Mouse (Mus musculus) macrophage (primary cell): ENCODE data around the gene Rab6b. TPM values are rescaled to one million over a fixed set of nuclear protein-coding genes. Genes with fewer than 3 reads are reported as not detected.
"Not testable (repeated sequence)": the region's sequence is repeated elsewhere in the genome, so short reads cannot be mapped to it uniquely, and the experiment has no call there.

Experiments
- H3K27ac ChIP-seq: fragments of 350-480 bp; formaldehyde crosslinking; 2 replicates; pipeline ENCODE4 v1.9.0; 2021
- H3K36me3 ChIP-seq: fragments of 350-480 bp; formaldehyde crosslinking; 2 replicates; pipeline ENCODE4 v1.9.0; 2021; ENCODE audit errors: inconsistent target
- H3K4me3 ChIP-seq: fragments of 350-480 bp; formaldehyde crosslinking; 2 replicates; pipeline ENCODE4 v1.9.0; 2021; ENCODE audit errors: inconsistent target
- H3K79me2 ChIP-seq: fragments of 350-480 bp; formaldehyde crosslinking; 2 replicates; pipeline ENCODE4 v1.9.0; 2021; ENCODE audit errors: inconsistent target
- WGBS: methylation state at CpG from one replicate; pipeline ENCODE4 v1.1.7; 2026; ENCODE audit warnings: inconsistent platforms; ENCODE audit not compliant: missing documents; 5-methylcytosine and 5-hydroxymethylcytosine counted together
- polyA plus RNA-seq: library from polyadenylated mRNA; stranded (reverse); fragments of 250-400 nt; gene quantifications from 3 replicates; pipeline ENCODE4 v1.2.4, GENCODE M21; 2018; ENCODE audit warnings: inconsistent platforms

Rab6b gene
- polyA plus RNA-seq, 1 experiment from 2014 or later = 3.2 TPM

- Histone ChIP-seq H3K27ac (no peak overlapping the region), H3K36me3 (no peaks in the 10 kb centered on the region), H3K79me2 (no peaks in the 10 kb centered on the region), H3K4me3 (no peak overlapping the region)
- 87% methylated on average over 4 of the region's 4 CpGs for whole genome bisulfite sequencing
Observed at GRCm38 (mm10) chr9:103143881-103144280, 32.3 kb downstream of the Rab6b start.

- Histone ChIP-seq H3K79me2 (no peaks in the 10 kb centered on the region), H3K27ac (no peak overlapping the region), H3K4me3 (no peak overlapping the region), H3K36me3 (no peaks in the 10 kb centered on the region)
- WGBS = 95% methylated on average over 5 of the region's 5 CpGs
Observed at GRCm38 (mm10) chr9:103145351-103145750, 33.8 kb downstream of the Rab6b start.

DNA sequence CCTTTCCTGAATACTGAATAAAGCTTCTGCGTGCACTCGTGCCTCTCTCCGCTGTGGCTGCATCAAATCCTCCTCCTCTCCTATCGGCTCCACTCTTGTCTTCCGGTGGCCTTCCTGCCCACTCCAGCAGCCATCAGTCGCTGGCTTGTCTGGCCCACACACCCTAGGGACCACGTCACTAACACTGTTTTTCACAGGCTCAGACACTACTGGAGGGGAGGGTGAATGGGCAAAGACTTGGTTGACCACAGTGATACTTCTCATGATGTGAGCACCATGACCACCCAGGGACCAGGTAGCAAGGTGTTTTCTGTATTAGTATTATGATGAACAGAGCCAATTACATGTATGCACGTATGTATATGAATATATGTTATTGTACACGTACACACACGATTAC is 34.7 kb downstream of the Rab6b start:
- Histone ChIP-seq H3K79me2 (no peaks in the 10 kb centered on the region), H3K27ac (no peak overlapping the region), H3K36me3 (no peaks in the 10 kb centered on the region), H3K4me3 (no peak overlapping the region)
- 88% methylated on average over 10 of the region's 10 CpGs for WGBS

DNA sequence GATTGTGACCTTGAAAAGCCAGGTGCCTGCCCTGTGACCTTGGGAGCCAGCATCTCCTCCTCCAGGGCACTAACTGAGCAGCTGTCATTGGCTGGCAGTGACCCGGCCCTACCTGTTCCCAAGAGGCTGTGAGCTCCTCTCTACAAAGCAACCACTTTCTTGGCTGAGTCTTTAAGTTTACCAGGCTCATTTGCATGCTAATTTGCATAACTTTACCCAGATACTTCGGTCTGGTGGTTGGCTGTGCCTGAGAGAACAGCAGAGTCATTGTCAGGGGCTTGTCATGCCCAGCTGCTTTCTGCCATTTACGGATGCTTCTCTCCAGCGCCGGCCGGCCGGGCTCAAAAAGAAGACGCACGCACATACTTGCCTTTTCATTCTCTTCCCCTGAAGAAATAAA is 35.1 kb downstream of the Rab6b start:
- Histone ChIP-seq H3K4me3 (no peak overlapping the region), H3K36me3 (no peaks in the 10 kb centered on the region), H3K79me2 (no peaks in the 10 kb centered on the region), H3K27ac (no peak overlapping the region)
- WGBS = 11% methylated on average over 9 of the region's 9 CpGs

- H3K27ac ChIP-seq = no peak overlapping the region
- WGBS = 80% methylated on average over 13 of the region's 13 CpGs
- H3K4me3 ChIP-seq = no peak overlapping the region
- no peaks in the 10 kb centered on the region for H3K36me3 ChIP-seq
- H3K79me2 ChIP-seq = no peaks in the 10 kb centered on the region
Observed at GRCm38 (mm10) chr9:103147103-103147502, 35.5 kb downstream of the Rab6b start.

DNA sequence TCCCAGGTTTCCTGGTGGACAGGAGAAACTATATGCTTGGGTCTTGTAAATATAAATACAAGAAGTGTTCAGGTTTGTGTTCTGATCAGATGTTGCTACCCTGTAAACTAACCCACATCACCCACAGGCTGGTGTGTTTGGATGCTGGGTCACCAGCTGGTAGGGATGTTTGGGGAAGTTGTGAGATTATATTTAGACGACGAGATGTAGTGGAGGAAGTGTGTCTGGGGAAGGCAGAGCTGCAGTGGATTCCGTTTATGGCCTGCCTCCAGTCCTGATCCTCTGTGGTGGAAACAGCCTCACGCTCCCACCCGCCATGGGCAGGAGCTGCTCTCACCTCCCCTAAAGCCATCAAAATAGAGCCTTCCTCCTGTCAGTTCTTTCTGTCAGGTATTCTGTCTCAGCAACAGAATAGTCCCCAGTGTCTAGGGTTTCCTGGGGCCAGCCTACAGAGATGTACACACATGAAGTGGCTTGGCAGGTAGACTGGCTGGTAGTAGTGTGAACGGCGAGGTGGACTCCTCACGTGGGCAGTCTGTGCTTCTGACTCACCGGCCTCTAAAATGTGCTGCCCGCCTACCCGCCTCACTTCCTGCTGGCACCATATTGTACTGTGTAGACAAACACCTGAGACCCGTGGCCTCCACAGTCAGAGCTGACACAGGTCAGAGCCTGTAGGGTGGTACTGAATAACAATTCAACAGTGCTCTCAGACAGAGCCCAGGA is 37.6 kb downstream of the Rab6b start:
- Histone ChIP-seq H3K27ac (no peak overlapping the region), H3K4me3 (no peak overlapping the region), H3K79me2 (no peaks in the 10 kb centered on the region), H3K36me3 (no peaks in the 10 kb centered on the region)
- 24% methylated on average over 12 of the region's 12 CpGs for WGBS

- Histone ChIP-seq H3K27ac (no peak overlapping the region), H3K36me3 (no peaks in the 10 kb centered on the region), H3K79me2 (no peaks in the 10 kb centered on the region), H3K4me3 (no peak overlapping the region)
- WGBS = 94% methylated on average over 5 of the region's 5 CpGs
Observed at GRCm38 (mm10) chr9:103153286-103153685, 41.7 kb downstream of the Rab6b start.

GRCm38 (mm10) chr9:103154568-103154967 is 43.0 kb downstream of the Rab6b start:
- Histone ChIP-seq H3K4me3 (no peak overlapping the region), H3K36me3 (no peaks in the 10 kb centered on the region), H3K79me2 (no peaks in the 10 kb centered on the region), H3K27ac (no peak overlapping the region)
- 78% methylated on average over 2 of the region's 2 CpGs for WGBS

- WGBS = 89% methylated on average over 6 of the region's 7 CpGs
- not testable (repeated sequence) for H3K36me3 ChIP-seq, H3K4me3 ChIP-seq, H3K79me2 ChIP-seq, H3K27ac ChIP-seq
Observed at GRCm38 (mm10) chr9:103155158-103155557, 43.6 kb downstream of the Rab6b start.

DNA sequence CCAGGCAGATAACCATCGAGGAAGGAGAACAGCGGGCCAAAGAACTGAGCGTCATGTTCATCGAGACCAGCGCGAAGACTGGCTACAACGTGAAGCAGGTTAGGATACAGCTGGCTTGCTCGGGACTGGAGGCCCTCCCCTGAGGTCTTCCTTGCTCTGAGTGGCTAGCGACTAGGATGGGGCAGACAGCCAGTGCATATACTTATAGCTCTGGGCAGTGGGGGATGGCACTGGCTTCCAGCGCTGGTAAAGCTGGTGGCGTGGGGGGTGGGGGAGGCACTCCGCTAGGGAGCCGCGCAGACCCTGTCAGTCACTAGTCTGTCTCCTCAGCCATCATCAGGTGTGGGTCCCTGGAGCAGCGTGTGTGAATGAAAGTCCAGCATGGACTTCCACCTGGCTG is 52.2 kb downstream of the Rab6b start:
- Histone ChIP-seq H3K36me3 (no peaks in the 10 kb centered on the region), H3K27ac (no peak overlapping the region), H3K4me3 (no peak overlapping the region), H3K79me2 (no peaks in the 10 kb centered on the region)
- 92% methylated on average over 15 of the region's 15 CpGs for WGBS

DNA sequence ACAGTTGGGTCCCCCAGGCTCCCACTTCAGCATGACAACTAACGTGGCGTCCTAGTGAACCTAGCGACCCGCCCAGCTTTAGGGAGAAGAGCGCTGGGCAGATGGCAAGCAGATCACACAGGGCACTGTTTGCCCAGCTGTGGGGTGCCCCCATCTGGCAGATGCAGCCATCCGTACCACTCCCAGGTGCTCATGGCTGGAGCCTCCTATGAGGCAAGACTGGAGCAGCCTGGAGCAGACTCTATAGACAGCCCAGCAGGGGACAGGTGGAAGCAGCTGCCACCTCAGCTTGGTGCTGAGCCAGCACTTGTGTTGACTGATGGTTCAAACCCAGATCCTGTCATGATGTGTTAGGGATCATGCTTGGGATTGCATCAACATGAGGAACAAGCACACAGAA is 56.5 kb downstream of the Rab6b start:
- Histone ChIP-seq H3K27ac (no peak overlapping the region), H3K4me3 (no peak overlapping the region), H3K36me3 (no peaks in the 10 kb centered on the region), H3K79me2 (no peaks in the 10 kb centered on the region)
- WGBS = 92% methylated on average over 5 of the region's 6 CpGs

- Histone ChIP-seq H3K27ac (no peak overlapping the region), H3K36me3 (no peaks in the 10 kb centered on the region), H3K79me2 (no peaks in the 10 kb centered on the region), H3K4me3 (no peak overlapping the region)
- WGBS = 89% methylated on average over 7 of the region's 7 CpGs
Observed at GRCm38 (mm10) chr9:103168771-103169170, 57.2 kb downstream of the Rab6b start.

DNA sequence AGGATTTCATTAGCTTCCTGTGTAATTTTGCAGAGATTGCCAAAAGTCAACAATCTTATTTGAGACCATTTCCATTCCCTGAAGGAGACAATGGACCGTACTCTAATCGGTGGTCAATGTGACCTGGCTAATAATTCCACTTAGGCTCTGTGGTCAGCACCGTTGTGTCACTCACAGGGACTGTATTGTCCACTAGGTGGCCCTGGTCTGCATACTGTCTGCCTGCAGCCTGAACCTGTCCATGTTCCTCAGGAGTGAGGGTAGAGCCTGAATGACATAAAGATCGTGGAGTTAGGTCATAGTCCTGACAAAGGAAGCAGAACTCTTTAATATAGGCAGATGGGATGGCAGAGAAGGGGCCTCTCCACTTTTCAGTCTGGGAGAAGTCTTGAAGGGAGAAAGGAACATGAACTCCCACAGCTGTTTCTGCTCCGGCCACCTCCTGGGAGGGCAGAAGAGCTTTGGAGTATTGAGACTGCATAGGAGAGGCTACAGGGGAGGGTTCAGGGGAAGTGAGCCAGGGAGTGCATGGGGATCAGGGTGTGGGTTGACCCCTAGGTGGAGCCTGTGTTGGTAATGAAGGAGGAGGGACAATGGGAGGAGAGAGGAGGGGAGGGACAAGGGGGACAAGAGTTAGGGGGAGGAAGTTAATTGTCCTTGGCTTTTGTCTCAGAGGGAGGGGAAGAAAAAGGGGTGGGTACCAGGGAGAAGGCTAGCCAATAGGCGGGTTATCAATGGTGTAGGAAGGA is 63.4 kb downstream of the Rab6b start:
- H3K36me3 ChIP-seq = no peaks in the 10 kb centered on the region
- no peak overlapping the region for H3K4me3 ChIP-seq
- 53% methylated on average over 6 of the region's 6 CpGs for WGBS
- H3K27ac ChIP-seq = no peak overlapping the region
- H3K79me2 ChIP-seq = no peaks in the 10 kb centered on the region

DNA sequence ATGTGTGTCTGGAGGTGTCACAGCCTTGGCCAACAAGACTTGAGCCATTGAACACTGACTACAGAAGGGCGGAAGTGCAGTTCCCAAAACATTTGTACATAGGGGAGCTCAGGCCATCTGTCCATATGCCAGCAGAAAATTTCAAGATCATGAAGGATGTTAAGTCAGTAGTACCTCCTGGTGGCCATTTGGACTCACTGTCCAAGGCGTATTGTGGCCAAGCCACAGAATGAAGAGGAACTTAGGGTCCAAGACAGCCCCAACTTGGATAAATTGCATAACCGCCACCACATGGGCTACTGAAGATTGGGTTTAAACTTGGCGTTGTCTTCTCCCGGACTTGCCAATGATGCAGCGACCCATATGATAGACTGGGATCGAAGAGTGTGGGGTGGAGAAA is 64.1 kb downstream of the Rab6b start:
- Histone ChIP-seq H3K4me3 (no peak overlapping the region), H3K27ac (no peak overlapping the region), H3K79me2 (no peaks in the 10 kb centered on the region), H3K36me3 (no peaks in the 10 kb centered on the region)
- 62% methylated on average over 7 of the region's 7 CpGs for WGBS

GRCm38 (mm10) chr9:103180303-103180702 is 68.7 kb downstream of the Rab6b start:
- Histone ChIP-seq H3K79me2 (no peaks in the 10 kb centered on the region), H3K36me3 (no peaks in the 10 kb centered on the region), H3K4me3 (no peak overlapping the region), H3K27ac (no peak overlapping the region)
- WGBS = 77% methylated on average over 3 of the region's 3 CpGs
